14 mouse cellular contexts compared by ENCODE assay signal in the genomic region with DNA sequence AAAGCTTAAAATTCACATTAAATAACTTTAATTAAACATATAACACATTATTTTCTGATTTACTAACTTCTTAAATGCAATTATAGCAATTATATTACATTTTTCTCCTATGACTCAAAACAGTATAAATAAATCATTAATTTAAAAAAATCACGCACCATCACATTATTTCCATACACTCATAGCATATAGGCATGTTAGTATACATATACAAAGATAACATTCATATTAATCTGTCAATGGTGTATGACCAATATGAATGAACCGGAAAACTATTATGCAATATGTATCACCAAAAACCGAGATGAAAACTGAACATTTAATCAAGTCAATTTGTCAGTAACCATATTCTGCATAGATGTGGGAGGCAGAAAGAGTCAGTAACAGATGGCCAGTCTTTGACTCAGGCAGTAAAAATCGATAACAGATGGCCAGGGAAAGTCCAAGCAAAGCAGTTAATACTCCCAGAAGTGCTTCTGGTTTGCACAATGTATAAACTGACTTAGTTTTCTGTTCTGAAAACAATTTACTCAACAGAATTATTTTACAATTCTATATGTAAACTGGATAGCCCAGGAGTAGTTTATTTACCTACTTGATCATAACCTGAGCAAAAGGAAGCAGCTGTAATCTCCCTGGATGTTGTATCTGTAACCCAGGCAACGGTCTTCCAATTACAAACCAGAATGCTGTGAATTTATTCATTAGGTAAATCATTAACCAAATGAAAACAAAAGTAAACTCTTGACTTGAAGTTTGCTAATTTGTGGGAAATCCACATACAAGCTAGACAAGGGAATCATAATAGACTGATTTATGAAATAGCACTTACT.
A peak's percentile ranks its signal among the peaks of the same experiment; 100 is the strongest.
DNase-seq lines count a peak whose midpoint lies in the region; ATAC-seq lines count a peak whose summit lies in the region.
"Had no signal": no experiment of that assay in that cellular context is flagged by ENCODE, and none has a peak within 500 bp of the region (broad histone marks: within the 10 kb centered on the region; RNA-seq: fewer than 3 reads in every experiment).

No protein-coding gene starts in this region.

- DNase-seq in midbrain, embryonic 11.5 days (ENCODE audit: low spot score, missing footprints) = no peak
- no peak for DNase-seq in midbrain, embryonic 10.5 days (ENCODE audit: low spot score)
- no peak for DNase-seq in intestine, embryonic 14.5 days (ENCODE audit: low spot score)
- DNase-seq in retina, embryonic 14.5 days (ENCODE audit: low spot score) = peak; percentile 60
- no peak for DNase-seq in frontal cortex, postnatal 14 days (ENCODE audit: low spot score in 2 of 2)
- no peak for DNase-seq in heart, postnatal 4 days
- no peak for DNase-seq in gastrocnemius, adult 18-20 months (ENCODE audit: low spot score)
- DNase-seq: gastrocnemius, adult 2 months; kidney, postnatal 36 days; thymus, postnatal 25 days had no signal

- WGBS in midbrain, embryonic 11.5 days = 73% methylated on average over 5 of the region's 5 CpGs
- 83% methylated on average over 5 of the region's 5 CpGs for WGBS in midbrain, embryonic 10.5 days
- WGBS in forebrain, embryonic 13.5 days = 69% methylated on average over 5 of the region's 5 CpGs
- WGBS in intestine, embryonic 14.5 days = 54% methylated on average over 5 of the region's 5 CpGs

- no peaks in the 10 kb centered on the region for H3K36me3 ChIP-seq in midbrain, embryonic 11.5 days (ENCODE audit: control insufficient read depth, insufficient read depth, low read length)
- no peaks in the 10 kb centered on the region for H3K36me3 ChIP-seq in midbrain, embryonic 10.5 days
- no peaks in the 10 kb centered on the region for H3K36me3 ChIP-seq in forebrain, embryonic 13.5 days (ENCODE audit: poor library complexity, severe bottlenecking)
- no peaks in the 10 kb centered on the region for H3K36me3 ChIP-seq in intestine, embryonic 14.5 days (ENCODE audit: control insufficient read depth, insufficient read depth, low read length)
- H3K36me3 ChIP-seq: embryonic facial prominence, embryonic 12.5 days; heart, embryonic 15.5 days; limb, embryonic 15.5 days had no signal

- peak; percentile 85 for ATAC-seq in midbrain, embryonic 11.5 days (ENCODE audit: low FRiP score)
- peak; percentile 85 for ATAC-seq in forebrain, embryonic 13.5 days
- ATAC-seq in intestine, embryonic 14.5 days (replicated peaks; ENCODE audit: low FRiP score, low TSS enrichment, low read depth) = 0 out of 2 replicates have a peak, but pooled peaks have one; percentile 55

- H3K4me2 ChIP-seq in midbrain, embryonic 11.5 days = no peak overlapping the region
- no peak overlapping the region for H3K4me2 ChIP-seq in forebrain, embryonic 13.5 days
- no peak overlapping the region for H3K4me2 ChIP-seq in intestine, embryonic 14.5 days (ENCODE audit: low read length)
- H3K4me2 ChIP-seq: embryonic facial prominence, embryonic 12.5 days; heart, embryonic 15.5 days; limb, embryonic 15.5 days had no signal

- H3K9ac ChIP-seq in midbrain, embryonic 11.5 days (ENCODE audit: low read length) = no peak overlapping the region
- no peak overlapping the region for H3K9ac ChIP-seq in forebrain, embryonic 13.5 days
- no peak overlapping the region for H3K9ac ChIP-seq in intestine, embryonic 14.5 days (ENCODE audit: low read length)
- H3K9ac ChIP-seq: embryonic facial prominence, embryonic 12.5 days; heart, embryonic 15.5 days; limb, embryonic 15.5 days had no signal

- H3K4me1 ChIP-seq in midbrain, embryonic 11.5 days (ENCODE audit: control insufficient read depth, insufficient read depth, low read length) = no peaks in the 10 kb centered on the region
- no peaks in the 10 kb centered on the region for H3K4me1 ChIP-seq in midbrain, embryonic 10.5 days
- no peaks in the 10 kb centered on the region for H3K4me1 ChIP-seq in forebrain, embryonic 13.5 days
- H3K4me1 ChIP-seq in intestine, embryonic 14.5 days (replicated peaks; ENCODE audit: control insufficient read depth, insufficient read depth, low read length) = no peaks in the 10 kb centered on the region
- H3K4me1 ChIP-seq: embryonic facial prominence, embryonic 12.5 days; heart, embryonic 15.5 days; limb, embryonic 15.5 days had no signal

- H3K9me3 ChIP-seq in midbrain, embryonic 11.5 days (ENCODE audit: control insufficient read depth, low read length) = no peaks in the 10 kb centered on the region
- no peaks in the 10 kb centered on the region for H3K9me3 ChIP-seq in midbrain, embryonic 10.5 days (replicated peaks)
- no peaks in the 10 kb centered on the region for H3K9me3 ChIP-seq in forebrain, embryonic 13.5 days (replicated peaks)
- no peaks in the 10 kb centered on the region for H3K9me3 ChIP-seq in intestine, embryonic 14.5 days (ENCODE audit: control insufficient read depth, low read length)
- H3K9me3 ChIP-seq: embryonic facial prominence, embryonic 12.5 days; heart, embryonic 15.5 days; limb, embryonic 15.5 days had no signal

- H3K27me3 ChIP-seq in midbrain, embryonic 11.5 days (ENCODE audit: control insufficient read depth, insufficient read depth, low read length) = no peaks in the 10 kb centered on the region
- no peaks in the 10 kb centered on the region for H3K27me3 ChIP-seq in midbrain, embryonic 10.5 days (ENCODE audit: low read depth, poor library complexity, severe bottlenecking)
- no peaks in the 10 kb centered on the region for H3K27me3 ChIP-seq in forebrain, embryonic 13.5 days
- H3K27me3 ChIP-seq in intestine, embryonic 14.5 days (replicated peaks; ENCODE audit: control insufficient read depth, insufficient read depth, low read length) = no peaks in the 10 kb centered on the region
- H3K27me3 ChIP-seq: embryonic facial prominence, embryonic 12.5 days; heart, embryonic 15.5 days; limb, embryonic 15.5 days had no signal

- no peak overlapping the region for H3K4me3 ChIP-seq in midbrain, embryonic 11.5 days (ENCODE audit: low read depth, low read length)
- H3K4me3 ChIP-seq in midbrain, embryonic 10.5 days = no peak overlapping the region
- no peak overlapping the region for H3K4me3 ChIP-seq in forebrain, embryonic 13.5 days
- H3K4me3 ChIP-seq in intestine, embryonic 14.5 days (ENCODE audit: low read depth, low read length) = no peak overlapping the region
- H3K4me3 ChIP-seq: embryonic facial prominence, embryonic 12.5 days; gastrocnemius, adult 2 months; heart, embryonic 15.5 days; limb, embryonic 15.5 days had no signal

- H3K27ac ChIP-seq in midbrain, embryonic 11.5 days (ENCODE audit: low read depth, low read length) = no peak overlapping the region
- H3K27ac ChIP-seq in midbrain, embryonic 10.5 days (replicated peaks) = no peak overlapping the region
- H3K27ac ChIP-seq in forebrain, embryonic 13.5 days = no peak overlapping the region
- H3K27ac ChIP-seq in intestine, embryonic 14.5 days (ENCODE audit: low read depth) = no peak overlapping the region
- H3K27ac ChIP-seq: embryonic facial prominence, embryonic 12.5 days; gastrocnemius, adult 2 months; heart, embryonic 15.5 days; limb, embryonic 15.5 days had no signal
